Mouse (Mus musculus): ENCODE results near the gene Ehbp1l1. TPM values are rescaled to one million over a fixed set of nuclear protein-coding genes. Genes with fewer than 3 reads are reported as not detected.

The Ehbp1l1 gene
- total and polyA plus RNA-seq, 3 experiments = 30.4 to 62.6 (median 57.0) TPM

- TF ChIP-seq CHD1 (IDR thresholded peaks at IDR 0.05; ENCODE audit: low read depth, low read length) = no peak
- TF ChIP-seq KAT2A (IDR thresholded peaks at IDR 0.05; ENCODE audit: insufficient replicate concordance, low read length) = no peak
- TF ChIP-seq SIN3A (IDR thresholded peaks at IDR 0.05; ENCODE audit: low read length) = peak; percentile 83
- TF ChIP-seq POLR2A (IDR thresholded peaks at IDR 0.05; ENCODE audit: low read depth, low read length) = 0 out of 2 replicates have a peak, but pooled peaks have one; percentile 4
- TF ChIP-seq USF1 (IDR thresholded peaks at IDR 0.05; ENCODE audit: low read depth, low read length) = no peak
- TF ChIP-seq TCF12 (IDR thresholded peaks at IDR 0.05; ENCODE audit: low read depth, low read length) = peak; percentile 58
- TF ChIP-seq ZKSCAN1 (IDR thresholded peaks at IDR 0.05; ENCODE audit: borderline replicate concordance, low read depth, low read length) = no peak
- TF ChIP-seq NRF1 (IDR thresholded peaks at IDR 0.05; ENCODE audit: low read depth, low read length) = 0 out of 2 replicates have a peak, but pooled peaks have one; percentile 21
Measured at GRCm38 (mm10) chr19:5727701-5728100, 1.6 kb upstream of the Ehbp1l1 start (continued).

- Histone ChIP-seq H3K4me2 (ENCODE audit: insufficient read depth, low read depth, poor library complexity, severe bottlenecking) (peak overlapping the region; percentile 57), H3K9ac (ENCODE audit: insufficient read depth, low read depth) (peak overlapping the region; percentile 88; the same call in 1 of the 2 replicates), H3K27ac (ENCODE audit: insufficient read depth, low read depth) (peak overlapping the region; percentile 20), H3K36me3 (replicated peaks in 1 of 2; ENCODE audit: control insufficient read depth in 1 of 2, insufficient read depth in 1 of 2, low read length in 1 of 2) (peaks cover 12 to 36% of the 10 kb centered on the region in 2 experiments), H3K27me3 (replicated peaks) (no peaks in the 10 kb centered on the region), H3K9me3 (replicated peaks; ENCODE audit: low read length) (no peaks in the 10 kb centered on the region), H3K4me1 (ENCODE audit: control insufficient read depth in 1 of 2, insufficient read depth in 2 of 2) (peaks cover 21 to 62% of the 10 kb centered on the region in 2 experiments), H3K79me2 (replicated peaks; ENCODE audit: control insufficient read depth, extremely low read depth, insufficient read depth, poor library complexity, severe bottlenecking) (peaks cover 26% of the 10 kb centered on the region), H3K4me3 (replicated peaks in 1 of 3; ENCODE audit: low read depth in 2 of 3, low read length in 2 of 3, poor library complexity in 1 of 3) (peak overlapping the region; percentile 38 to 75 (median 41))
- dilution Hi-C loops (cut with MboI; ENCODE audit: extremely low pct_ligation_motif_present, extremely low pct_unique_long_range_greater_than_20kb, low sequenced_read_pairs) = no loop called here
- in situ Hi-C loops (cut with MboI; ENCODE audit: low pct_ligation_motif_present, low pct_unique_long_range_greater_than_20kb, low sequenced_read_pairs) = no loop called here
- TF ChIP-seq JUN (IDR thresholded peaks at IDR 0.05; ENCODE audit: insufficient read depth, low read depth, low read length) (no peak), POLR2A (IDR thresholded peaks at IDR 0.05; ENCODE audit: low read depth, low read length) (no peak), MAFK (IDR thresholded peaks at IDR 0.05; ENCODE audit: insufficient replicate concordance, low read length) (no peak), MYC (IDR thresholded peaks at IDR 0.05; ENCODE audit: low read depth, low read length) (no peak), IRF4 (IDR thresholded peaks at IDR 0.05; ENCODE audit: low read depth, low read length) (no peak), SMC3 (IDR thresholded peaks at IDR 0.05; ENCODE audit: low read depth, low read length) (no peak), HCFC1 (IDR thresholded peaks at IDR 0.05; ENCODE audit: low read depth, low read length) (no peak), USF2 (conservative IDR thresholded peaks at IDR 0.05; ENCODE audit: low read depth, low read length) (no peak), MAX (IDR thresholded peaks at IDR 0.05; ENCODE audit: low read length) (no peak), MAZ (IDR thresholded peaks at IDR 0.05; ENCODE audit: low read depth, low read length) (no peak), ETS1 (conservative IDR thresholded peaks at IDR 0.05; ENCODE audit: low read depth, low read length) (no peak), USF1 (IDR thresholded peaks at IDR 0.05; ENCODE audit: low read depth, low read length) (no peak), UBTF (IDR thresholded peaks at IDR 0.05; ENCODE audit: low read depth, low read length) (no peak), CTCF (conservative IDR thresholded peaks at IDR 0.05 in 1 of 2, IDR thresholded peaks at IDR 0.05 in 1 of 2; ENCODE audit: low read depth in 2 of 2, low read length in 2 of 2) (no peak), E2F4 (IDR thresholded peaks at IDR 0.05; ENCODE audit: insufficient replicate concordance, low read depth, low read length) (no peak), RAD21 (IDR thresholded peaks at IDR 0.05; ENCODE audit: low read depth, low read length) (no peak)
- peak; percentile 68 for DNase-seq (ENCODE audit: extremely low read depth)
Measured at GRCm38 (mm10) chr19:5726961-5727578, 953 bp upstream of the Ehbp1l1 start.
